Mouse (Mus musculus) c-Kit-negative CD71-positive TER-119-positive erythroid progenitor cells, embryonic 14.5 days (primary cell): ENCODE results near the gene Pcsk6.
"Not testable (repeated sequence)": the region's sequence is repeated elsewhere in the genome, so short reads cannot be mapped to it uniquely, and the experiment has no call there.

Source experiments
- DNase-seq: peaks from one replicate; pipeline ENCODE4 v3.0.0-alpha.2; 2013; ENCODE audit warnings: low read depth, low spot score

Gene Pcsk6

DNA sequence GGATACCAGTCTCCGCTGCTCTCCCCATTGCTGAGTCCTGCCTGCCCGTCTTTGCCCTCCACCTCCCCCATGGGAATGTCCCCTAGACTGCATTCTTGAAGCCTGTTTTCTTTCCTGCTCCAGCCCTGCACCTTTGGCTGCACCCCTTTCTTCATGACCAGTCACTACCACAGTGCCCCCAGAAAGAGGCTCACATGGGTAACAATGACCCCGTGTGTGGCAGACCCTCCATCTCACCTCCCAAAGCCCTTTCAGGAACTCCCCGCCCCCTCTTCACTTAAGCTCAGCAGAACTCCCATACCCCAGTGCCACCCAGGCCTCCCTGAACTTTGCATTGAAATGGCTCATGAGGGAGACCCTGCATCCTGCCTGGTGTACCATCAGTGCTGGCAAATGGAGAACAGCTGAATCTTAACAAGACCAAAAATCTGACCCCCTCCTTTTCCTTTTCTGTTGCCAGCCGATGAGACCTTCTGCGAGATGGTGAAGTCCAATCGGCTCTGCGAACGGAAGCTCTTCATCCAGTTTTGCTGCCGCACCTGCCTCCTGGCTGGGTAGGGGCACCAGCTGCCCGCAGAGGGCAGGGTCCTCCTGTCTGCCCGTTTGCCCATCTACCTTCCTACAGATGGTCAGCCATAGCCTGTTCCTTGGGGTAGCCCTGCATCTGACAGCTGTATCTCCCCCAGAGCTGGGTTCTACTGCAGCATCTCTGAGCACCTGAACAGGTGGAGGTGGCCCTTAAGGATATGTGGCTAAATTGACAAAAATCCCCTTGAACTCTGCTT is 187.1 kb downstream of the Pcsk6 start:
- no peak for DNase-seq

GRCm38 (mm10) chr7:66053946-66054483 is 192.5 kb downstream of the Pcsk6 start:
- no peak for DNase-seq

DNA sequence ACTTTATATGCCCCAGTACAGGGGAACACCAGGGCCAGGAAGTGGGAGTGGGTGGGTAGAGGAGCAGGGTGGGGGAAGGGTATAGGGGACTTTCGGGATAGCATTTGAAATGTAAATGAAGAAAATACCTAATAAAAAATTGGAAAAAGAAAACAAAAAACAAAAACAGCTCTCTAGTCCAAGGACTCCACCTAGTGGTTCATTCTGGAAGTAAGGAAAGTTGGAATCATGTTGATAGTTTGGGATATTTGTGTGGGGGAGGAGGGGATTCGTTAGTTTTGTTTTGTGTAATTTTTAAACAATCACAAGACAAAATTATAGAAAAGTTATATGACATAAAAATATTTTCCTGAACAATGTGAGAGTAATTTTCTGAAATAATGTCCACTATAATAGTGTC is 193.8 kb downstream of the Pcsk6 start:
- not testable (repeated sequence) for DNase-seq

- DNase-seq: no peak
Measured at GRCm38 (mm10) chr7:66058703-66059102, 197.2 kb downstream of the Pcsk6 start, which contains the start of gene Snrpa1. Gene Snrpa1 (plus strand): TSS chr7:66059003.

GRCm38 (mm10) chr7:66060066-66060956 is 198.8 kb downstream of the Pcsk6 start:
- DNase-seq: peak; percentile 61

GRCm38 (mm10) chr7:66061057-66061456 is 199.5 kb downstream of the Pcsk6 start:
- DNase-seq: no peak

GRCm38 (mm10) chr7:66076411-66076810 is 214.9 kb downstream of the Pcsk6 start:
- DNase-seq: no peak

DNA sequence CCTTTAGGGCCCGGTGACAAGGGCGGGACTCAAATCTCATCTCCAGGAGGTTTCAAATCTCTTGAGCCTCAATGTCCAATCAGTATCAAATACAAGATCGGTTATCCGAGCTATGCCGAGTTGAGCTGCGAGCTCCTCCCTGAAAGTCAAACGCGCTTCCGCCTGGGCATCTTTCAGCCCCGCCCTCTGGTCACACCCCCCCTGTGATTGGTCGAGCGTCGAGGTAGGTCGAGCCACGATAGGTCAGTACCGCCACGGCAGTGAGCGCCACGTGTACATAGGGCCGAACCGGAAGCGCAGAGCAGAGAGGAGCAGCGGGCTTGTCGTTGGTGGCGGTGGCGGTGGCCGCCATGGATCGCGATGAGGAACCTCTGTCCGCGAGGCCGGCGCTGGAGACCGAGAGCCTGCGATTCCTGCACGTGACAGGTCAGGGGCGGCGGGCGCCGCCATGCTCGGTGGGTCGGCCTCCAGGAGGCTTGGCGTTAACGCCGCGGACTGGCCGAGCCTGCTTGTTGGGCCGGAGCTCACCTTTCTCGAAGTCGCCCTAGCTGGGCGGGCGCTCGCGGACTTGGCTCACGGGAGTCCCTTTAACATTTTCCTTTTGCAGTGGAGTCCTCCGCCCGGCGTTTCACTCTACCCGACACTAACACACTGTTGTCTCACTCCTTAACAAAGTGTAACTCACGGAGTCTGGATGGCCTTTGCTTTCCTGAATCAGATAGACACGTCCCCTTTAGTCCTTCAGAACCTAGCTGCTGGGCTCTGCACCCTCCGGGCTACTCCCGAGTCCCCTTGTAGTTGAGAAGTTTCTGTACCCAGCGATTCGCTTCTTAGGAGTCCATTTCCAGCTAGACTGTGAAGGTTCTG is 218.1 kb downstream of the Pcsk6 start, which contains the start of gene Selenos:
Gene Selenos, plus strand, starts transcription at position 286 of the 867 bp plus-strand sequence.
- peak; percentile 92 for DNase-seq

DNA sequence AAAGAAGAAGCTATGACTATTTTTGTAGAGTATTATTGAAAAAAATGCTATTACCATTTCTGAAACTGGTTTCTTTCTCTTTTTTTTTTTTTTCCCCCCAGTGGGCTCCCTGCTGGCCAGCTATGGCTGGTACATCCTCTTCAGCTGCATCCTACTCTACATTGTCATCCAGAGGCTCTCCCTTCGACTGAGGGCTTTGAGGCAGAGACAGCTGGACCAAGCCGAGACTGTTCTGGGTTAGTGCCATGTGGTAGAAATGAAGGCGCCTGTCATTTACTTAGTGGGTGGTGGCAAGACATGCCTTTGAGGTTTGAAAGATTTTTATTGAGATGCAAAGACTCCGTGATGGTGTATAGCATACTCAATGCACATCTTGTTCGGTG is 218.7 kb downstream of the Pcsk6 start:
- no peak for DNase-seq

- no peak for DNase-seq
Measured at GRCm38 (mm10) chr7:66083757-66084156, 222.2 kb downstream of the Pcsk6 start.

DNA sequence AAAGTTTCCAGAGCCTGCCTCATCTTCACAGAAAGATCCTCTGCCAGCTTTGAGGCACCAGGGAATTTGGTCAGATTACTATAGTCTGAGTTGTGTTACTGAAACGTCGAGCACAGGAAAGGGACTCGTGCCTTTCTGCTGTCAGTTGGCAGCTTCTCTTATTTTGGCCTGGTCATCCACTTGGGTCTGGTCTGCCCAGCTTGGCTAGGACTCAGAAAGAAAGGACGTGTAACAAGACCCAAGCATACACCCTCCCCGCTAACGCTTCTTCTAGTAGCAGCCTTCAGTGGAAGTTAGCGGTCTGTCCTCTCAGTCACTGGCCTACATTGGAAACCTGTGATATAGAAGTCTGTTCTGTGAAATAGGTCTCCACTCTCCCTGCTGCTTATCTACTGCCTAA is 223.0 kb downstream of the Pcsk6 start:
- no peak for DNase-seq

GRCm38 (mm10) chr7:66087652-66088051 is 226.1 kb downstream of the Pcsk6 start:
- DNase-seq: no peak

- no peak for DNase-seq
Measured at GRCm38 (mm10) chr7:66088077-66088476, 226.5 kb downstream of the Pcsk6 start.

DNA sequence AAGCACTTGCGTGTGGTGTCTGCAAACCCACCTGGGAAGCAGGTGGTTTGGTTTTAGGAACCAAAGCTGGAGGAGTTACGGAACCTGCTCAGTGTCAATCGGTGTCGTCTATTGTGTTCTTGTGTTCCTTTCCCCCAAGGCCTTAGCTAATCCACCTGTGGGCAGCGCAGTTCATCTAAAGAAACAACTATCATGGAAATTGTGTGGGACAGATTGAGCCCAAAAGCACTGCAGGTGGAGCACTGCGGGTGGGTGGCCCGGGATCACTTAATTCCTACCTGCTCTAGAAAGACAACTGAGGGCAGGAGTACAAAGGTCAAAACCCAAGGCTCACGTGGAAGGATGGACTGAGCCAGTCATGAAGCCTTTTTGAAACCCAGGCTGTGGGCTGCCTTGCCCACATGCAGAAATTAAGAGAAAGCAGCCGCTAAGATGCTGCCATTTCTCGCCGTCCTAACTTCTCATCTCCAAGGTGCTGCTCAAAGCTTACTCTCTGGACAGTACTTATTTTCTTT is 229.2 kb downstream of the Pcsk6 start:
- no peak for DNase-seq

DNA sequence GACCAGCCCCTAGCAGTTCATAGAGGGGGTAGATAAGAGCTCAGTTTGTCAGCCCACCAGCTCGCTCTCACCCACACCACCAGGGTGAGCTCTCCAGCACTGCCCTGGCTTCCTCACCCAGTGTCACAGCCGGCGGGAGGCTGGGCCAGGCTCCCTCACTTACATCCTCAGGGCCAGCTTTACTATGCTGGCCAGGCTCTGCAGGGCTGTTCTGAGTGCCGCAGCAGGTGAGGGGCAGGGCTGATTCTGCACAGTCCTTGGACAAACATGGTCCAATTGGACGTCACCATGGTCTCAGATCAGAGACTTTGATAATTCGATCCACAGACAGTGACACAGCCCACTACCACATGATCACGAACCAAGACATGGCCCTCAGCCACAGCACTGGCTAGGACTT is 230.0 kb downstream of the Pcsk6 start:
- DNase-seq: no peak

GRCm38 (mm10) chr7:66092656-66093055 is 231.1 kb downstream of the Pcsk6 start:
- no peak for DNase-seq

DNA sequence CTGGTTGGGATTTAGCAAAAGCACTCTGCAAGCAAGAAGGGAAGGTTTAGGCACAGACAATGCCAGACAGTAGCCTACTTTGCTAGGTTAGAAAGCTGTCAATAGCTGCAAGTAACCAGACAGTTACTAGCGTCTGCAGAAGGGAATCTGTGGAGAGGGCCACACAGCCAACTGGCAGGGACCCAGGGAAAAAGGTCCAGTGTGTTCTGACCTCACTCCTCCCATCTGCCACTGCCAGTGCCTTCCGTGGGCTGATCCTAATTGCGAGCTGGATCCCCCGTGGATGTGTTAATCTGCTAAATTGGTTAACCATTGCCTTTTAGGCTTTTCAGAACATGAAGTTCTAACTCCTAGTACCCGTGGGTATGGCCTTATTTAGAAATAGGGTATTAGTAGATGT is 232.6 kb downstream of the Pcsk6 start:
- DNase-seq: no peak

- DNase-seq: no peak
Measured at GRCm38 (mm10) chr7:66098803-66099202, 237.3 kb downstream of the Pcsk6 start.
